Mouse (Mus musculus) limb, embryonic 14.5 days (tissue): ENCODE measurements around the gene Acaca. TPM values are rescaled to one million over a fixed set of nuclear protein-coding genes. Genes with fewer than 3 reads are reported as not detected.

Experiments used
- ATAC-seq: fragments of 200-750 bp; cut with Nextera tagmentation; 2 replicates; pipeline ENCODE4 v1.8.0; 2017; ENCODE audit warnings: low read depth, moderate number of reproducible peaks, moderate TSS enrichment; ENCODE audit not compliant: low FRiP score
- DNase-seq: peaks from one replicate; pipeline ENCODE4 v3.0.0-alpha.2; 2015; ENCODE audit warnings: low spot score
- H3K27ac ChIP-seq: fragments of 300-500 bp; sonication (generic); replicated peaks from 2 replicates; pipeline ENCODE4 v1.5.1; 2014; ENCODE audit warnings: low read depth, mild to moderate bottlenecking, low read length, moderate library complexity, mixed read lengths
- H3K27me3 ChIP-seq: fragments of 300-500 bp; sonication (generic); 2 replicates; pipeline ENCODE4 v1.6.1; 2014; ENCODE audit warnings: low read length, mixed read lengths; ENCODE audit not compliant: control insufficient read depth, insufficient read depth
- H3K36me3 ChIP-seq: fragments of 300-500 bp; sonication (generic); 2 replicates; pipeline ENCODE4 v1.6.1; 2014; ENCODE audit warnings: mild to moderate bottlenecking, low read length, moderate library complexity, mixed read lengths; ENCODE audit not compliant: control insufficient read depth, insufficient read depth
- H3K4me1 ChIP-seq: fragments of 300-500 bp; sonication (generic); 2 replicates; pipeline ENCODE4 v1.6.1; 2014; ENCODE audit warnings: antibody characterized with exemption, low read length, mixed read lengths; ENCODE audit not compliant: control insufficient read depth, insufficient read depth
- H3K4me2 ChIP-seq: fragments of 300-500 bp; sonication (generic); replicated peaks from 2 replicates; pipeline ENCODE4 v1.6.1; 2014; ENCODE audit warnings: low read depth, mild to moderate bottlenecking, low read length, moderate library complexity; ENCODE audit not compliant: severe bottlenecking
- H3K4me3 ChIP-seq: fragments of 300-500 bp; sonication (generic); replicated peaks from 2 replicates; pipeline ENCODE4 v1.5.1; 2014; ENCODE audit warnings: low read length
- H3K9ac ChIP-seq: fragments of 300-500 bp; sonication (generic); 2 replicates; pipeline ENCODE4 v1.6.1; 2014; ENCODE audit warnings: mild to moderate bottlenecking, low read depth, low read length, moderate library complexity; ENCODE audit not compliant: severe bottlenecking
- H3K9me3 ChIP-seq: fragments of 300-500 bp; sonication (generic); 2 replicates; pipeline ENCODE4 v1.6.1; 2016; ENCODE audit warnings: low read length; ENCODE audit not compliant: control insufficient read depth
- POLR2A ChIP-seq: fragments of 200-500 bp; IDR thresholded peaks from 2 replicates; pipeline ENCODE4 v1.8.0; 2012; ENCODE audit warnings: inconsistent platforms, mild to moderate bottlenecking, moderate library complexity, borderline replicate concordance; ENCODE audit not compliant: insufficient read depth, insufficient read length; ENCODE audit errors: extremely low read depth
- WGBS: fragments of 180-500 bp; shearing (Covaris S2); extraction: QIAGEN DNeasy Blood & Tissue Kit; methylation state at CpG from one replicate; pipeline ENCODE4 v1.1.7; 2014; 5-methylcytosine and 5-hydroxymethylcytosine counted together
- polyA plus RNA-seq, 2 experiments: library from polyadenylated mRNA; depleted of rRNA in 1 of 2; stranded (reverse) in 1 of 2; unstranded in 1 of 2; fragments of >200 nt; fragmentation: Nextera tagmentation in 1 of 2; extraction: Ambion mirVana in 1 of 2; gene quantifications; 2 replicates each; pipeline versions ENCODE4 v1.2.1 to v1.2.3; 2012 to 2014

Gene Acaca
- polyA plus RNA-seq, 2 experiments, result 18.2 to 20.3 TPM

DNA sequence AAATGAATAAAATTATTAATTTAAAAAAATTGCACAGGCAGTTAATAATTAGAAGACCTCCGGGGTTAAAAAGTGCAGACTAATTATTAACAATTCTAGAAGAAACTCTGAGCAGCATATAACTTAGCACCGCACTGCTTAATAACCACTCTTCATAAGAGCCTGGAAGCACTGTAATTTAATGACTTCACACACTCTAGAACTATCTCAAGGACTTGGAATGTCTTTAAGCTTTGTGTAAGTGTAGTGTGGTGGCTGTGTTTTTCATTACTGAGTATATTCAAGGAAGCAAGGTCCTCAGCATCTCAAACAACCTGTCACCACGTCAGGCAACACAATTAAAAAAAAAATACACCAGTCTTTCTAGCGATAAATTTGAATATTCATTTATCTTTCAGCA is 34.4 kb upstream of the Acaca start:
- DNase-seq (no peak), ATAC-seq (no peak)
- 81% methylated on average over 4 of the region's 4 CpGs for WGBS
- H3K4me2 ChIP-seq, result no peak overlapping the region
- no peaks in the 10 kb centered on the region for H3K4me1 ChIP-seq
- peaks cover 64% of the 10 kb centered on the region for H3K36me3 ChIP-seq
- no peak overlapping the region for H3K9ac ChIP-seq
- no peak overlapping the region for H3K27ac ChIP-seq
- TF ChIP-seq POLR2A, result no peak
- no peaks in the 10 kb centered on the region for H3K27me3 ChIP-seq
- no peak overlapping the region for H3K4me3 ChIP-seq
- H3K9me3 ChIP-seq, result no peaks in the 10 kb centered on the region

- DNase-seq, result peak; percentile 17
- no peak overlapping the region for H3K9ac ChIP-seq
- H3K27me3 ChIP-seq, result no peaks in the 10 kb centered on the region
- peaks cover 71% of the 10 kb centered on the region for H3K36me3 ChIP-seq
- WGBS, result 76% methylated on average over 5 of the region's 5 CpGs
- H3K4me1 ChIP-seq, result no peaks in the 10 kb centered on the region
- ATAC-seq, result no peak
- TF ChIP-seq POLR2A, result no peak
- no peaks in the 10 kb centered on the region for H3K9me3 ChIP-seq
- H3K4me3 ChIP-seq, result no peak overlapping the region
- H3K27ac ChIP-seq, result no peak overlapping the region
- H3K4me2 ChIP-seq, result no peak overlapping the region
These were observed 32.0 kb upstream of the Acaca start for GRCm38 (mm10) chr11:84097251-84097998.

DNA sequence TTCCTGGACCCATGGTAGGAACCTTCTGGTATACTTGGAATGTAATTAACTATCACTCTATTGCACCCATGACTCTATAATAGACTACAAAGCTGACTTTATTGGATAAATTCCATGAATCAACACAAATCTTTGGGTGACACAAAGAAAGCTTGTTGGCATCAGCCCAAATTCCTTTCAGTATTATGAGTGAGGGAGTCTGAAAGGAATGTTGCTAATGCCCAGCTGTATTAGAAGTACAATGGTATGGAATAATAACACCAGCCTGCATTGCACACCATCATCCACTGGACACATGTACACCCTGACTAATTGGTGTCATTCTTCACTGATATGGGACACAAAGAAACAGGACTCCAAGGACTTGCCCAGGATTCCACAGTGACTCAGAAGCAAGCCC is 28.3 kb upstream of the Acaca start:
- H3K4me2 ChIP-seq, result no peak overlapping the region
- peaks cover 89% of the 10 kb centered on the region for H3K36me3 ChIP-seq
- no peak overlapping the region for H3K9ac ChIP-seq
- ATAC-seq, result no peak
- H3K9me3 ChIP-seq, result no peaks in the 10 kb centered on the region
- no peaks in the 10 kb centered on the region for H3K4me1 ChIP-seq
- DNase-seq, result peak; percentile 58
- H3K27me3 ChIP-seq, result no peaks in the 10 kb centered on the region
- TF ChIP-seq POLR2A, result no peak
- no peak overlapping the region for H3K4me3 ChIP-seq
- no peak overlapping the region for H3K27ac ChIP-seq

- 90% methylated on average over 6 of the region's 6 CpGs for WGBS
- DNase-seq (no peak), ATAC-seq (no peak)
- Histone ChIP-seq H3K9me3 (no peaks in the 10 kb centered on the region), H3K27ac (no peak overlapping the region), H3K36me3 (peaks cover 94% of the 10 kb centered on the region), H3K4me1 (no peaks in the 10 kb centered on the region), H3K27me3 (no peaks in the 10 kb centered on the region), H3K4me2 (no peak overlapping the region), H3K9ac (no peak overlapping the region), H3K4me3 (no peak overlapping the region)
- TF ChIP-seq POLR2A, result no peak
These were observed 25.4 kb upstream of the Acaca start for GRCm38 (mm10) chr11:84104036-84104435.

DNA sequence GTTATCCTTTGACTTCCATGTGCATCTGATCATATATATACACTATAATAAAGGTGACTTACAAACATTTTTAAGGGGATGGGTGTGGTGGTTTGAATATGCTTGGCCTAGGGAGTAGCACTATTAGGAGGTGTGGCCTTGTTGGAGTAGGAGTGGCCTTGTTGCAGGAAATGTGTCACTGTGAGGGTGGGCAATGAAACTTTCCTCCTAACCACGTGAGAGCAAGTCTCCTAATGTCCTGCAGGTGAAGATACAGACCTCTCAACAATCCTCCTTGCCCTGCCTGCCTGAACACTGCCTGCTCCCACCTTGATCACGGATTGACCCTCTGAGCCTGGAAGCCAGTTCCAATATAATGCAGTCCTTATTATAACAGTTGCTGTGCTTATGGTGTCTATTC is 22.3 kb upstream of the Acaca start:
- WGBS, result 48% methylated on average over 2 of the region's 2 CpGs
- no peak overlapping the region for H3K4me2 ChIP-seq
- no peak overlapping the region for H3K27ac ChIP-seq
- no peak overlapping the region for H3K9ac ChIP-seq
- no peaks in the 10 kb centered on the region for H3K27me3 ChIP-seq
- no peak overlapping the region for H3K4me3 ChIP-seq
- no peaks in the 10 kb centered on the region for H3K4me1 ChIP-seq
- no peak for TF ChIP-seq POLR2A
- no peaks in the 10 kb centered on the region for H3K9me3 ChIP-seq
- peaks cover 86% of the 10 kb centered on the region for H3K36me3 ChIP-seq
- ATAC-seq, result no peak
- no peak for DNase-seq

GRCm38 (mm10) chr11:84113623-84114022 is 15.8 kb upstream of the Acaca start:
- no peak overlapping the region for H3K9ac ChIP-seq
- 88% methylated on average over 5 of the region's 5 CpGs for WGBS
- no peak overlapping the region for H3K4me2 ChIP-seq

More at GRCm38 (mm10) chr11:84113623-84114022, 15.8 kb upstream of the Acaca start:
- ATAC-seq, result no peak
- no peak for TF ChIP-seq POLR2A
- H3K27me3 ChIP-seq, result no peaks in the 10 kb centered on the region
- H3K9me3 ChIP-seq, result no peaks in the 10 kb centered on the region
- H3K4me1 ChIP-seq, result no peaks in the 10 kb centered on the region
- no peak for DNase-seq
- H3K4me3 ChIP-seq, result no peak overlapping the region
- peaks cover 63% of the 10 kb centered on the region for H3K36me3 ChIP-seq
- H3K27ac ChIP-seq, result no peak overlapping the region
